Mouse (Mus musculus) embryonic facial prominence, embryonic 10.5 days (tissue): ENCODE measurements at regions not wholly inside any gene's neighbourhood (a gene's known extent, or its start where the extent isn't known, plus 50 kb on each side); places are given as distances from the start of the nearest gene placed in this dataset.

Source experiments
- DNase-seq: peaks from one replicate; pipeline ENCODE4 v3.0.0-alpha.2; 2017; ENCODE audit warnings: low spot score
- H3K27ac ChIP-seq: fragments of 300-500 bp; sonication (generic); replicated peaks from 2 replicates; pipeline ENCODE4 v1.5.1; 2016; ENCODE audit warnings: mild to moderate bottlenecking
- H3K27me3 ChIP-seq: fragments of 300-500 bp; sonication (generic); replicated peaks from 2 replicates; pipeline ENCODE4 v1.6.1; 2016; ENCODE audit warnings: low read depth, mild to moderate bottlenecking; ENCODE audit not compliant: poor library complexity, severe bottlenecking
- H3K36me3 ChIP-seq: fragments of 300-500 bp; sonication (generic); replicated peaks from 2 replicates; pipeline ENCODE4 v1.6.1; 2016; ENCODE audit warnings: mild to moderate bottlenecking, moderate library complexity
- H3K4me1 ChIP-seq: fragments of 300-500 bp; sonication (generic); 2 replicates; pipeline ENCODE4 v1.6.1; 2016
- H3K4me3 ChIP-seq: fragments of 300-500 bp; sonication (generic); 2 replicates; pipeline ENCODE4 v1.5.1; 2016; ENCODE audit warnings: mild to moderate bottlenecking, moderate library complexity
- H3K9me3 ChIP-seq: fragments of 300-500 bp; sonication (generic); 2 replicates; pipeline ENCODE4 v1.6.1; 2016; ENCODE audit warnings: mild to moderate bottlenecking
- WGBS: fragments of 180-500 bp; shearing (Covaris S2); methylation state at CpG from one replicate; pipeline ENCODE4 v1.1.7; 2016; 5-methylcytosine and 5-hydroxymethylcytosine counted together

DNA sequence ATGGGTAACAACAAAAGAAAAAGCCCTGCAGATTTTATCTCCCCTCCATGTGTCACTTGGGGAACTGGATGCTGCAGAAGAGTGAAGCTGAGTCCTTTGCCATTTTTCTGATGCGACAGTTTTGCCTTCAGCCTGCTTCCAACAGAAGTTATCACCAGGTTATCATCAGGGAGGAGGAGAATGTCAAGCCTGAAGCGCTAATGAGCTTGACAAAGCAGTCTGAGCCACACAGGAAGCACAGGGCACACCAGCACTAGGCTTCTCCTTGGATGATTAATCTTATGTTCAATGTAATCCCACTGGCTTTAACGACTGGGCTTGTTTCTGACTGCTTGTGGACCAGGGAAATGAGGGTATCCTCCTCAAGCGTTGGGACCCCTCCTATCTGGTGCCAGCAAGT lies 122.2 kb downstream of the Mbl2 start:
- no peaks in the 10 kb centered on the region for H3K36me3 ChIP-seq
- 41% methylated on average over 4 of the region's 4 CpGs for WGBS
- no peak overlapping the region for H3K4me3 ChIP-seq
- H3K27ac ChIP-seq, result no peak overlapping the region
- no peak for DNase-seq
- no peaks in the 10 kb centered on the region for H3K27me3 ChIP-seq
- peaks cover 26% of the 10 kb centered on the region for H3K4me1 ChIP-seq
- H3K9me3 ChIP-seq, result no peaks in the 10 kb centered on the region

DNA sequence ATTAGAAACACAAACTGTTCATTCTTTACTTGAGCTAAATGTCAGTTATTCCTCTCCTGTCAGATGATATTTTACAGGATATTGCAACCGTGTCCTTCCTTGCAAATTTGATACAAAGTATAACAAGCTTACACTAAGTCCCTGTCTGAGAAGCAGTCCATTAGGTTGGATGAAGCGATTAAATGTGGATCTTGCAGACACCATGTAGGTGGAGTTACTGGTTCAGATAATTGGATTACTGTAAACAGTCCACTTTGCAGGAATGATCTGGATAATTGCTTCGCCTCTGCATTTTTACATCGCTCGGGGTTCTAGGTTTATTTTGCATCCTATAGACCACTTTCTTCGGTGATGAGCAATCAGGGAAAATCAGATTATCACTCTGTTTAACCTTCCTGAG lies 126.2 kb downstream of the Mbl2 start:
- no peak for DNase-seq

DNA sequence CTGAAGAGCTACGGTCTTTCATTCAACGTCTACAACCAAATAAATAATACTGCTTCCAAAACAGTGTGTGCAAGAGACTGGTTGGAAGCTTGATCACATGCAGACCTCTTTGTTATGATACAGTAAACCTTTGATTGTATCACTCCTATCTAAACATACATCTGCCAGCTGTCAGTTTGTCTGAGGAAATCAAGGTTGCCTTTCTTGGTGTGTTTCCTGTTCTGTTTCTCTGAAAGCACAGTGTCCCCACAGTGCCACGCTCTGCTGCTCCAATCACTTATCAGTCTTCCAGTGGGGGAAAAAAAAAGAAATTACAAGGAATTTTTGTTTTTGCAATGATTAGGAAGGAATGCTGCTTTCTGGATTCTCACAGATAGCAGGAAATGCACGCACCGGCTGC lies 139.2 kb downstream of the Mbl2 start:
- H3K27me3 ChIP-seq, result no peaks in the 10 kb centered on the region
- 49% methylated on average over 5 of the region's 5 CpGs for WGBS
- peaks cover 8% of the 10 kb centered on the region for H3K4me1 ChIP-seq
- H3K27ac ChIP-seq, result no peak overlapping the region
- H3K36me3 ChIP-seq, result no peaks in the 10 kb centered on the region
- H3K9me3 ChIP-seq, result no peaks in the 10 kb centered on the region
- H3K4me3 ChIP-seq, result no peak overlapping the region
- no peak for DNase-seq

More for the DNA sequence above, 126.2 kb downstream of the Mbl2 start:
- Histone ChIP-seq H3K9me3 (no peaks in the 10 kb centered on the region), H3K4me1 (peaks cover 36% of the 10 kb centered on the region), H3K27ac (no peak overlapping the region), H3K4me3 (no peak overlapping the region), H3K36me3 (no peaks in the 10 kb centered on the region), H3K27me3 (no peaks in the 10 kb centered on the region)
- WGBS, result 54% methylated on average over 6 of the region's 6 CpGs

DNA sequence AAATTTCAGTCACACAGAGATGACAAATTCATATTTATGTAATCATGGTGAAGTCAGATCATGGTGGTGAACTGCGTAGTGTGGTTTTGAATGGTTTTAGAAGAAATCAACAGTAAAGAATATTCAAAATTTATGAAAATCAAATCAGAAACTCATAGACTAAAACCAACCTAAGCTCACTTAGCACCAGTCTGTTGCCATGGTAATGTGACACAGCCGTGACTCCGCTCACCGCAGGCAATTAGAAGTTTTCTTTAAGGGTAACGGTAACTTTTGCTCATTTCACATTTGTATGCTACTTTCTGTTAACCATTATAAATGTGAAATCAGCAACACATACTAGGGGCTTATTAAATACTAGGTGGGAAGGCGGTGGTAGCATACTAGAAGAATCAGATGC lies 147.0 kb downstream of the Mbl2 start:
- DNase-seq, result no peak
- no peaks in the 10 kb centered on the region for H3K36me3 ChIP-seq
- H3K27ac ChIP-seq, result no peak overlapping the region
- H3K27me3 ChIP-seq, result no peaks in the 10 kb centered on the region
- no peaks in the 10 kb centered on the region for H3K9me3 ChIP-seq
- no peak overlapping the region for H3K4me3 ChIP-seq
- H3K4me1 ChIP-seq, result peaks cover 4% of the 10 kb centered on the region
- 66% methylated on average over 6 of the region's 6 CpGs for WGBS

DNA sequence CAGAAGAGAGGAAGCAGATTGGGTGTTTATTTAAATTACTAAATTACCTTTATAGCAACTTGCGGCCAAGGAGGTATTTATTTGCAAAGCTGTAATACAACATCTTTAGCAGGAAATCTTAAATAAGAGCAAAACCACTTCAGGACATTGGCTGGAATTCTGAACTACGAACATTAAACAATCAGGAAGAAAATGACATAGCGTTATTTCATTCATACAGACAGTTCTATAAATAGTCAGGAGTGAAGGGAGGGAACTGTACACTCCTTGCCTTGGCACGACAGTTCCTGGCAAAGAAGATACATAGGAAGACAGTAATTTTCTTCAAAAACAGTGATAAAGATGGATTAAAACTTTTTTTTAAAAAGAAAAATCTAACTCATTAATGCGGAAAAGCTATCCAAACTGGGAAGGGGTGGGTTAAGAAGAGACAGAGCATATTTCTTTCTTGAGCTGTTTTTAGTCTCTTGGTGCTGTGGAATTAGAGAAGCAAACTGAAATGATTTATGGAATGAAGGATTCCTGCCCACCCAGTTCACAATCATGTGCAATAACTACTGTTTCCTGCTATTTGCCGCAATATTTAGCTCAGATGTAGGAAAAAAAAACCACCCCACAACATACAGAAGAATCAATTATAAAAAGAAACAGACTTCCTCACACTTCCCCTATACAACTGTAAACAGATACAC lies 147.9 kb downstream of the Mbl2 start:
- no peak for DNase-seq
- peaks cover 4% of the 10 kb centered on the region for H3K4me1 ChIP-seq
- WGBS, result 72% methylated on average over 6 of the region's 6 CpGs
- H3K27me3 ChIP-seq, result no peaks in the 10 kb centered on the region
- H3K9me3 ChIP-seq, result no peaks in the 10 kb centered on the region
- H3K27ac ChIP-seq, result no peak overlapping the region
- no peak overlapping the region for H3K4me3 ChIP-seq
- no peaks in the 10 kb centered on the region for H3K36me3 ChIP-seq

DNA sequence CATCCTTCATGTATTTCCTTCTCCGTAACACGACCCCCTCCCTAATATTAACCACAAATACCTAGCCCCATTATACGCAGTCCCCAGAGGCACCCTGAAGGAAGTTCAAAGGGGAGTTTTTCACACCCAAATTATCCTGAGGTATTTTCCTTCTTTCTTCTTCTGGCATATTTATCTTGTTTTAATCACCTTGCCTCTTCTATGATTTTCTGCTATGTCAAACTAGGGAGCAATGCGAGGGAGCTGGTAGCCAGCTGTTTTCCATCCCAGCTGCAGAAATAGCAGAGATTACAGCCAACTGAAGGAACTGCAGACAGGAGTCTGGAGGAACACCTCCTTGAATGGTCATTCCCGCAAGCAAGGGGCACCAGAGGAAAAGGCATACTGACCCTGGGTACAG lies 155.7 kb downstream of the Dkk1 start:
- Histone ChIP-seq H3K4me1 (peaks cover 15% of the 10 kb centered on the region), H3K9me3 (no peaks in the 10 kb centered on the region), H3K27ac (no peak overlapping the region), H3K36me3 (no peaks in the 10 kb centered on the region), H3K27me3 (no peaks in the 10 kb centered on the region), H3K4me3 (no peak overlapping the region)
- WGBS, result 52% methylated on average over 5 of the region's 5 CpGs
- peak; percentile 16 for DNase-seq

DNA sequence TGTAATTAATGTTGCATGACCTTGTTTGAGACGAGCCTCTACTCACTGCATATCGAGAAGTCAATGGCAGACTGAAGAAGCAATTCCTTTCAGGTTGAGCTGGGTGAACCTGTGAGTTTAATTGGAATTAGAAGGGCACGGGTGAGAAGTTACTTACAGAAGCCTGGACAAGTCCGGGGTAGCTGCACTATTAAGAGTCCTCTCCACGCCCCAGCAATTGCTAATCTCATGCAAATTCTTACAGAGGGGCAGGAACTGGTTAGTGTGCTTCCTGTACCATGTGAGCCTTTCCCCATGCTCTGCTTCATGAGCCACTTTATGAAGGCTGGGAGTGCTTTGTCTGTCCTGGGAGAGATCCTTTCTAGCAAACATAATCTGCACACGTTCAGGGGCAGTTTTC lies 142.5 kb downstream of the Dkk1 start:
- H3K27me3 ChIP-seq, result no peaks in the 10 kb centered on the region
- no peak overlapping the region for H3K4me3 ChIP-seq
- H3K4me1 ChIP-seq, result peaks cover 7% of the 10 kb centered on the region; the same call in 1 of the 2 replicates
- 84% methylated on average over 6 of the region's 6 CpGs for WGBS
- DNase-seq, result no peak
- H3K9me3 ChIP-seq, result no peaks in the 10 kb centered on the region
- no peaks in the 10 kb centered on the region for H3K36me3 ChIP-seq
- no peak overlapping the region for H3K27ac ChIP-seq

DNA sequence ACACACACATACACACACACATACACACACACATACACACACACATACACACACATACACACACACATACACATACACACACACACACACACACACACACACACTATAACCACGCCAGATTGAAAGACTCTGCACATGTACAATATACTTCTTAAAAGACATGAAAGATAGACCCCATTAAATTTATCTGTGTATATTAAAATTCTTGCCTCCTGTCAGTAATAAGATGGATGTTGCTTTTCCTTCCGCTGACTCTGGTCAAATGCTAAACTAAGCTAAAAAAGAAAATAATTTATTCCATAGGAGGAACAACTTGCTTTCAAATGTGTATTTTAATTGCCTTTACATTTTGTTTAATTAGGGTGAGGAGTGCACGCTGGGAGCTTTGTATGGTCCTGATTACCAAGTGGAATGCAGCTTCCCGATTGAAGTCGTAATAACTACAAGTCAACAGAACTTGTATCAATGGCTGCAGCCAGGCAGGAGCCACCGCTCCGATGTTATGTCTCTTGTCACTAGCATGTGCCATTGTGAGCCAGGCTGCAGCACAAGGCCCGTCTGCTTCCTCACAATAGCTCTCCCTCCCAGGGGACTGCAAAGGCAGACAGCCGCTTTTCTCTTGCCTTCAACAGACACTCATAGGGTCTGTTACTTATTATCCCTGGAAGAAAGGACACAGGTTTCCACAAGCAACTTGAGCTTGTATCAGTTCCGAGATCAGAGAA lies 129.7 kb downstream of the Dkk1 start:
- Histone ChIP-seq H3K4me1 (peaks cover 12% of the 10 kb centered on the region), H3K27me3 (peaks cover 5% of the 10 kb centered on the region; the same call in 1 of the 2 replicates), H3K27ac (peak overlapping the region; percentile 72), H3K4me3 (peak overlapping the region; percentile 29; the same call in 1 of the 2 replicates), H3K9me3 (no peaks in the 10 kb centered on the region), H3K36me3 (no peaks in the 10 kb centered on the region)
- WGBS, result 17% methylated on average over 10 of the region's 10 CpGs
- peak; percentile 71 for DNase-seq

DNA sequence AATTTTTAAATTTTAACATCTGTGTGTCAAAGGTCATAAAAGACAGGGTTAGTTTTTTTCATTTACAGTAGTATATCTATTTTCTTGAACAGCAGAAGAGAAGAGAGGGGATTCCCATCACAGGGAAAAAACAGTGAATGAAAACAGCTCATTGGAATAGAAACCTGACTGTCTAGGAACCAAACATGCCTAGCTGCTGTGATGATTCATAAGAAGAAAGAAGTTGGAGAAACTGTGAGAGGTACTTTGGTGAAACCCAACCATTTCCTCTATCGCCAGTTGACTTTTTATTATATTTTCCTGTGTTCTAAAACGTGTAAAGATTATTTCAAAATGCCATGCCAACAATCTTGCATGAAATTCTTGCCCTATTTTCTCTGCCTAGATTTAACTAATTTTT lies 123.8 kb downstream of the Dkk1 start:
- H3K27me3 ChIP-seq, result peaks cover 5% of the 10 kb centered on the region; the same call in 1 of the 2 replicates

DNA sequence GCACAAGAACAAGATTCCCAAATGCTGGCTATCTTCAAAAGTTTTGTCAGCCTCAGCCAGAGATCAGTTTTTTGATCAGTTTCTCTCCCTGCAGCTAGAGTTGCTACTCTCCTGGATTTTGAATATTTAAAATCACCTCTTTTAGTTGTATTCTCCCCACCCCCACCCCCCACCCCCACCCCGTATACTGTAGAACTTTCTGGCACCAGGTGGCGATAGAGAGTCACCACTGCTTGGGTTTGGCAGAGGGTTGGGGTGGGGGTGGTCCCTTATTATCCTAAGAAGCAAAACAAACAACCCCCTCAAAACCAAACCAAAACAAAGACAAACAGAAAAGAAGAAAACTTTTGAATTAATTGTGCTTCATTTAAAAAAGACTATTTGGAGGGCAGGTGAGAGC lies 122.0 kb downstream of the Dkk1 start:
- Histone ChIP-seq H3K4me1 (peaks cover 7% of the 10 kb centered on the region; the same call in 1 of the 2 replicates), H3K36me3 (no peaks in the 10 kb centered on the region), H3K27ac (no peak overlapping the region), H3K9me3 (no peaks in the 10 kb centered on the region), H3K4me3 (no peak overlapping the region), H3K27me3 (no peaks in the 10 kb centered on the region)
- 5% methylated on average over 2 of the region's 2 CpGs for WGBS
- DNase-seq, result peak; percentile 42

More for the DNA sequence above, 123.8 kb downstream of the Dkk1 start:
- Histone ChIP-seq H3K36me3 (no peaks in the 10 kb centered on the region), H3K27ac (no peak overlapping the region), H3K4me1 (peaks cover 7% of the 10 kb centered on the region), H3K4me3 (no peak overlapping the region), H3K9me3 (no peaks in the 10 kb centered on the region)
- DNase-seq, result no peak
- 94% methylated on average over 2 of the region's 2 CpGs for WGBS

DNA sequence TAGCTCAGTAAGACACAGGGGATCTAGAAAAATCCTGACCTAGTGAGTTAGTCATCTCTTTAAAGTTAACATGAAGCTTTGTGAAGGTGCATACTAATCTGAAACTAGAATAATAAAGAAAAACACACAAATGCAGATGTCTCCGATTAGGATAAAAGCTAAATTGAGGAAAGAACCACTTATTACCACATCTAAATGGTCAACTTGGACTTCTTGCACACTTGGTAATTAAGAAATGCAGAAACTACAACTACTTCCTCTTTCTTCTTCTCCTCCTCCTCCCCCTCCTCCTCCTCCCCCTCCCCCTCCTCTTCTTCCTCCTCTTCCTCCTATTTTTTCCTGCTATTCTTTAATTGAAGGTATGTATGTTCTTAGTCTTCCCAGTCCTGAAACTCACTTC lies 116.3 kb downstream of the Dkk1 start:
- no peaks in the 10 kb centered on the region for H3K27me3 ChIP-seq
- peaks cover 11% of the 10 kb centered on the region; the same call in 1 of the 2 replicates for H3K4me1 ChIP-seq
- no peaks in the 10 kb centered on the region for H3K9me3 ChIP-seq
- H3K27ac ChIP-seq, result no peak overlapping the region
- H3K4me3 ChIP-seq, result no peak overlapping the region
- 90% methylated on average over 1 of the region's 1 CpGs for WGBS
- DNase-seq, result no peak
- H3K36me3 ChIP-seq, result no peaks in the 10 kb centered on the region

DNA sequence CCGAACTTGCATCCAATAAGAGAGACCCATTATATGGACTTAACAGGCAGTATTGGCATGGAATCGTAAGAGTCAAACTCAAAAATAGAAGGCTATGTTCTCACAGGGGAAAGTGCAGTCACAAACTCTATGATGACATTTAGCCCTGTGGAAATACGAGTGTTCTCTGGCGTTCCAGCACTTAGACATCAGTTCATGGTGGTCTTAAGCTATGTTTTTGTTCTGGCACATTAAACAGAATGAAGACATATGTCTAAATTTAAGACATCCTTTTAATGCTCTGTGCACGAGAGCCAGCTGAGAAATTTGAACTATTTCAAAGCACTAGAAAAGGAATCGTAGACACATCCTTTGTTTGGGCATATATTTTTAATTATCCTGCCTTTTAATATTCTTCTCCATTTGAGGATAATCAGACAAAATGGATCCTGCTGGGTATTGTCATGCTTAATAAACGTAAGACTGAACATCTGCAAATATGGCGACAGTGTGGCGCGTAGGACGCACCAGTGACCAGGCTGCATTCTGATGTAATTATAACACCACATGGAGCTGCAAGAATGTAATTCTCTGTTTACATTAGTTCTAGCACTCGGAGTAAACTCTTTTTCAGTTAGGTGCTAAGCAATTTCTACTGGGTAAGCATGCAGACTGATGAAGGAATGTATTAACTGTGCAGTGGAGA lies 114.3 kb downstream of the Dkk1 start:
- Histone ChIP-seq H3K27ac (0 out of 2 replicates have a peak overlapping the region, but pooled peaks have one; percentile 24), H3K36me3 (no peaks in the 10 kb centered on the region), H3K27me3 (no peaks in the 10 kb centered on the region), H3K4me3 (no peak overlapping the region), H3K4me1 (peaks cover 11% of the 10 kb centered on the region; the same call in 1 of the 2 replicates), H3K9me3 (no peaks in the 10 kb centered on the region)
- 61% methylated on average over 12 of the region's 12 CpGs for WGBS
- no peak for DNase-seq
